Mouse (Mus musculus) kidney, adult 2 months (tissue): ENCODE results near the gene Fut7. TPM values are rescaled to one million over a fixed set of nuclear protein-coding genes. Genes with fewer than 3 reads are reported as not detected.
A peak's percentile ranks its signal among the peaks of the same experiment; 100 is the strongest.

Experiments
- DNase-seq: peaks from one replicate; pipeline ENCODE4 v3.0.0; 2021
- H3K27ac ChIP-seq: fragments of 200-500 bp; 2 replicates; pipeline ENCODE4 v1.5.1; 2012; ENCODE audit warnings: low read depth, low read length, control low read depth, inconsistent platforms; ENCODE audit not compliant: insufficient read depth
- H3K27me3 ChIP-seq: fragments of 200-500 bp; replicated peaks from 2 replicates; pipeline ENCODE4 v1.6.1; 2012; ENCODE audit warnings: mild to moderate bottlenecking, moderate library complexity, low read length, inconsistent platforms; ENCODE audit not compliant: control insufficient read depth, insufficient read depth
- H3K36me3 ChIP-seq: fragments of 200-500 bp; 2 replicates; pipeline ENCODE4 v1.6.1; 2012; ENCODE audit warnings: mild to moderate bottlenecking, moderate library complexity, low read length, inconsistent platforms; ENCODE audit not compliant: control insufficient read depth, insufficient read depth
- H3K4me1 ChIP-seq: fragments of 200-500 bp; 2 replicates; pipeline ENCODE4 v1.6.1; 2011; ENCODE audit warnings: low read length; ENCODE audit not compliant: control insufficient read depth, insufficient read depth
- H3K4me3 ChIP-seq: fragments of 200-500 bp; 2 replicates; pipeline ENCODE4 v1.5.1; 2011; ENCODE audit warnings: mild to moderate bottlenecking, low read depth, low read length, control low read depth; ENCODE audit not compliant: insufficient read depth
- CTCF ChIP-seq: fragments of 200-500 bp; conservative IDR thresholded peaks from 2 replicates; pipeline ENCODE4 v1.5.1; 2011; ENCODE audit warnings: low read depth, mild to moderate bottlenecking, control low read depth, low read length, moderate library complexity, mixed read lengths; ENCODE audit not compliant: insufficient read depth, insufficient read length
- POLR2A ChIP-seq: fragments of 200-500 bp; IDR thresholded peaks from one replicate; pipeline ENCODE4 v1.6.1; 2011; ENCODE audit warnings: low read depth, low read length, control low read depth
- WGBS: fragments of 180-500 bp; shearing (Covaris S2); methylation state at CpG from one replicate; pipeline ENCODE4 v1.1.7; 2018; 5-methylcytosine and 5-hydroxymethylcytosine counted together
- polyA plus RNA-seq: library from polyadenylated mRNA; depleted of rRNA; stranded (reverse); fragments of >200 nt; gene quantifications from 2 replicates; pipeline ENCODE4 v1.2.3, GENCODE M21; 2012; rRNA removed

Gene Fut7
- polyA plus RNA-seq, result 0.19 and 0.80 TPM in 2 replicates

- H3K27me3 ChIP-seq, result no peaks in the 10 kb centered on the region
- 57% methylated on average over 17 of the region's 17 CpGs for WGBS
- no peaks in the 10 kb centered on the region for H3K36me3 ChIP-seq
- no peak within 1 kb of the TSS for H3K27ac ChIP-seq
- no peak within 1 kb of the TSS for H3K4me3 ChIP-seq
- no peak for TF ChIP-seq POLR2A
- TF ChIP-seq CTCF, result no peak
- DNase-seq, result no peak
- no peaks in the 10 kb centered on the region for H3K4me1 ChIP-seq
Measured at GRCm38 (mm10) chr2:25422587-25423410, at the start of gene Fut7. Gene Fut7, plus strand, starts transcription at chr2:25423267.

DNA sequence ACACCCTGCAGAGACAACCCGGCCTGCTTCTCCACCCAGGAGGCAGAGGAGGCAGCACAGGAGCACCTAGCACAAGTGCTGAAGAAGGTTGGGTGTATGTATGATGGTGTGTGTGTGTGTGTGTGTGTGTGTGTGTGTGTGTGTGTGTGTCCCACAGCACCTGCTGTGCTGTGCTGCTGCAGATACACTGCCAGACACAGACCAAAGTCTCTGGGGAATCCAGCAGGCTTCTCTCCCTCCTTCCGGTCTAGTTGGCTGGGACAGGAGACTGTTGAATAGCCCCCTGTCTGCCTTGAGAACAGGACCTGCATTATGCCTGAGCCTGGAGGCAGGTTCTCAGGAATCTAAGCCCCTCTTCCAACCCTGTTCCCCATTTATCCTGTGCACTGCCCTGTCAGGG, 49.6 kb upstream of the Fut7 start:
- H3K27ac ChIP-seq, result no peak overlapping the region
- H3K4me3 ChIP-seq, result no peak overlapping the region
- no peaks in the 10 kb centered on the region for H3K4me1 ChIP-seq
- H3K27me3 ChIP-seq, result no peaks in the 10 kb centered on the region
- 59% methylated on average over 2 of the region's 2 CpGs for WGBS
- no peak for DNase-seq
- H3K36me3 ChIP-seq, result no peaks in the 10 kb centered on the region
- TF ChIP-seq POLR2A (no peak), CTCF (no peak)

- Histone ChIP-seq H3K4me3 (no peak overlapping the region), H3K4me1 (no peaks in the 10 kb centered on the region), H3K27ac (no peak overlapping the region), H3K27me3 (no peaks in the 10 kb centered on the region), H3K36me3 (no peaks in the 10 kb centered on the region)
- no peak for TF ChIP-seq POLR2A
- TF ChIP-seq CTCF, result peak; percentile 71
- 62% methylated on average over 4 of the region's 4 CpGs for WGBS
- DNase-seq, result peak; percentile 72
Measured at GRCm38 (mm10) chr2:25376589-25376988, 46.5 kb upstream of the Fut7 start.

DNA sequence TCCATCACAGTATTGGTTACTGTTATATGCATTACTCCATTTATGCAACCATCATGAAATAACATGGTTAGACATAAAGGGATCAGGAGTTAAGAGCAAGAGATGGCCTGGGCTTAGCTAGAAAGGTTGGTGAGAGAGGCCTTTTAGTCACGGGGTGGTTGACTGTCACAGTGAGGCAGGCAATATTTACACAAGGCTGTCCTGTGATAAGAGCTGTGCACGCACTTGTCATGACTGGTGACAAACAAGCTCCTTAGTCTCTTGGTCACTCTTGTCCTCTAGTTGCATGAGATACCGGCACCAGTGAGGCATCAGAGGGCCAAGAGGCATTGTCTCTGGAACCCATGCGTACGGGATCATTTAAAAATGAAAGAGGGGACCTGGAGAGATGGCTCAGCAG, 38.6 kb upstream of the Fut7 start:
- Histone ChIP-seq H3K4me1 (no peaks in the 10 kb centered on the region; the same call in 1 of the 2 replicates), H3K36me3 (no peaks in the 10 kb centered on the region), H3K27me3 (no peaks in the 10 kb centered on the region), H3K4me3 (no peak overlapping the region), H3K27ac (no peak overlapping the region)
- DNase-seq, result no peak
- 90% methylated on average over 5 of the region's 5 CpGs for WGBS
- TF ChIP-seq CTCF, result no peak

- no peak overlapping the region for H3K4me3 ChIP-seq
- H3K27me3 ChIP-seq, result no peaks in the 10 kb centered on the region
- TF ChIP-seq CTCF (no peak), POLR2A (no peak)
- WGBS, result 76% methylated on average over 5 of the region's 5 CpGs
- peaks cover 5% of the 10 kb centered on the region; the same call in 1 of the 2 replicates for H3K4me1 ChIP-seq
- H3K27ac ChIP-seq, result no peak overlapping the region
- no peaks in the 10 kb centered on the region for H3K36me3 ChIP-seq
- no peak for DNase-seq
Measured at GRCm38 (mm10) chr2:25391266-25391665, 31.8 kb upstream of the Fut7 start.

DNA sequence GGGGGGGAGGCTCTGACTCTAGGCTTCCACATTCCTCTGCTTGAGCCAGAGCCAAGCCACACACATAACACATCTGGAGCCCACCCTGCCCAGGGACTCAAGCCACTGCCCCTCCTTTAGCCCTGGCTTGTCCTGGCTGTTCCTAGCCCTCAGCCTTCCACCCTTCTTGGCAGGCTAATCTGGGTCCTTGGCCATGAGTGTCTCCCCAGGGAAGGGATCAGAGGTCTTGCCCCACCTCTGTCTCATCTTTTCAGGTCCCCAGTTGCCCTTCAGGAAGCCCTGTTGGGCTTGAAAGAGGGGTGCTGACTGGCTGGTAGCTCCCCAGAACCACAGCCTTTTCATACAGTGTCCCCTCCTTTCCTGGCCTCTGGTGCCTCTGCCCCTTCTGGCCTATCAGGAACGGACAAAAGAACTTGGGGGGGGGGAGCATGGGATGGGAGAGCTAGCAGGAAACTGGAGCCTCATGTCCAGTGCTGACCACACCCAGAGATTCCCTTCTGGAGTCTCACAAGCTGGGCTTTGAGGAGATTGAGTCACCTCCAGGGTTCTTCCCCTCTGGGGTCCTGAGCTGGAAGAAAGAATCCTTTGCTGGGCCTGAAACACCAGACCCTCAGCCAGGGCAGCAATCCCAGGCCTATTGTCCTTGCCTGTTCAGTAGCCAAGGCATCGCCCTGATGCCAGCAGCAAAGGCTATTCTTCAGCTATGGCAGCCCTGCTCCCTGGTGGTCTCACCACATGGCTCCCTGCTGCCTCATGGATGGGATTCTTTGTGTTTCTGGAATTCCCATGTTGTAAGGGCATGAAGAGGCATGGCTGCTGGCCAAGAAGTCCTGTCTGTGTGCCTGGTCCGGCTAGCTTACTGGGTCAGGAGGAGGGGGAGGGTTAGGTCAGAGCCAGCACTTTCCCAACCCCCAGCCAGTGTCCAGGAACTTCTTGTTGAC, 28.5 kb upstream of the Fut7 start:
- Histone ChIP-seq H3K36me3 (no peaks in the 10 kb centered on the region), H3K4me3 (no peak overlapping the region), H3K27ac (no peak overlapping the region), H3K27me3 (no peaks in the 10 kb centered on the region), H3K4me1 (peaks cover 8% of the 10 kb centered on the region; the same call in 1 of the 2 replicates)
- WGBS, result 42% methylated on average over 3 of the region's 3 CpGs
- TF ChIP-seq POLR2A (no peak), CTCF (no peak)
- DNase-seq, result peak; percentile 29
